Mouse (Mus musculus) liver, postnatal 0 days (tissue): ENCODE data around the gene Mrpl38.

ENCODE experiments used
- CTCF ChIP-seq: sonication (generic); IDR thresholded peaks from 2 replicates; pipeline ENCODE4 v1.5.1; 2016; ENCODE audit warnings: antibody characterized with exemption, low read depth
- EP300 ChIP-seq: IDR thresholded peaks from 2 replicates; pipeline ENCODE4 v1.6.1; 2016; ENCODE audit warnings: antibody characterized with exemption, low read depth, mild to moderate bottlenecking

- TF ChIP-seq EP300, result no peak
- no peak for TF ChIP-seq CTCF
Observed at GRCm38 (mm10) chr11:116099462-116099861, 39.2 kb downstream of the Mrpl38 start.
